Mouse (Mus musculus): ENCODE measurements around the gene Isoc2b. TPM values are rescaled to one million over a fixed set of nuclear protein-coding genes. Genes with fewer than 3 reads are reported as not detected.

Isoc2b gene
- polyA plus RNA-seq, 1 experiment from 2014 or later = 11.0 TPM

- no peak for DNase-seq (ENCODE audit: low spot score)
- Histone ChIP-seq H3K36me3 (ENCODE audit: insufficient read depth, low read length) (no peaks in the 10 kb centered on the region), H3K9me3 (replicated peaks; ENCODE audit: low read length) (no peaks in the 10 kb centered on the region), H3K27ac (no peak overlapping the region), H3K4me1 (replicated peaks; ENCODE audit: insufficient read depth, low read length) (no peaks in the 10 kb centered on the region), H3K9ac (ENCODE audit: low read depth, low read length) (no peak overlapping the region), H3K27me3 (ENCODE audit: insufficient read depth, low read length) (no peaks in the 10 kb centered on the region), H3K4me2 (ENCODE audit: low read length) (no peak overlapping the region), H3K4me3 (replicated peaks; ENCODE audit: low read depth, low read length) (no peak overlapping the region)
- no peak for ATAC-seq (replicated peaks; ENCODE audit: low FRiP score, low read depth)
- TF ChIP-seq CTCF (IDR thresholded peaks at IDR 0.05; ENCODE audit: low read depth) = no peak
- 78% methylated on average over 8 of the region's 8 CpGs for WGBS
These were observed 18.8 kb downstream of the Isoc2b start for GRCm38 (mm10) chr7:4851315-4851688.

- no peak overlapping the region for H3K4me3 ChIP-seq (replicated peaks; ENCODE audit: low read depth, low read length)
- H3K27ac ChIP-seq = no peak overlapping the region
- no peak for TF ChIP-seq CTCF (IDR thresholded peaks at IDR 0.05; ENCODE audit: low read depth)
- DNase-seq (ENCODE audit: low spot score) = no peak
- no peak for ATAC-seq (replicated peaks; ENCODE audit: low FRiP score, low read depth)
- no peaks in the 10 kb centered on the region for H3K27me3 ChIP-seq (ENCODE audit: insufficient read depth, low read length)
- no peak overlapping the region for H3K4me2 ChIP-seq (ENCODE audit: low read length)
- 84% methylated on average over 11 of the region's 11 CpGs for WGBS
- H3K36me3 ChIP-seq (ENCODE audit: insufficient read depth, low read length) = no peaks in the 10 kb centered on the region
- H3K9ac ChIP-seq (ENCODE audit: low read depth, low read length) = no peak overlapping the region
- H3K9me3 ChIP-seq (replicated peaks; ENCODE audit: low read length) = no peaks in the 10 kb centered on the region
- H3K4me1 ChIP-seq (replicated peaks; ENCODE audit: insufficient read depth, low read length) = no peaks in the 10 kb centered on the region
These were observed 19.3 kb downstream of the Isoc2b start for GRCm38 (mm10) chr7:4850621-4851314.

GRCm38 (mm10) chr7:4849372-4849771 lies 20.7 kb downstream of the Isoc2b start:
- no peak overlapping the region for H3K9ac ChIP-seq (ENCODE audit: low read depth, low read length)
- no peak overlapping the region for H3K4me2 ChIP-seq (ENCODE audit: low read length)
- no peaks in the 10 kb centered on the region for H3K36me3 ChIP-seq (ENCODE audit: insufficient read depth, low read length)
- no peak for DNase-seq (ENCODE audit: low spot score)
- no peaks in the 10 kb centered on the region for H3K9me3 ChIP-seq (replicated peaks; ENCODE audit: low read length)
- TF ChIP-seq CTCF (IDR thresholded peaks at IDR 0.05; ENCODE audit: low read depth) = no peak
- H3K4me3 ChIP-seq (replicated peaks; ENCODE audit: low read depth, low read length) = no peak overlapping the region
- H3K27me3 ChIP-seq (ENCODE audit: insufficient read depth, low read length) = peaks cover 2% of the 10 kb centered on the region
- H3K27ac ChIP-seq = no peak overlapping the region
- WGBS = 50% methylated on average over 9 of the region's 9 CpGs
- ATAC-seq (replicated peaks; ENCODE audit: low FRiP score, low read depth) = no peak
- H3K4me1 ChIP-seq (replicated peaks; ENCODE audit: insufficient read depth, low read length) = peaks cover 5% of the 10 kb centered on the region; the same call in 1 of the 2 replicates

- Histone ChIP-seq H3K27ac (no peak overlapping the region), H3K4me3 (replicated peaks; ENCODE audit: low read depth, low read length) (peak overlapping the region; percentile 40), H3K4me2 (ENCODE audit: low read length) (peak overlapping the region; percentile 85), H3K9me3 (replicated peaks; ENCODE audit: low read length) (no peaks in the 10 kb centered on the region), H3K36me3 (ENCODE audit: insufficient read depth, low read length) (no peaks in the 10 kb centered on the region), H3K9ac (ENCODE audit: low read depth, low read length) (0 out of 2 replicates have a peak overlapping the region, but pooled peaks have one; percentile 31), H3K4me1 (replicated peaks; ENCODE audit: insufficient read depth, low read length) (peaks cover 21% of the 10 kb centered on the region), H3K27me3 (ENCODE audit: insufficient read depth, low read length) (peaks cover 26% of the 10 kb centered on the region)
- ATAC-seq (replicated peaks; ENCODE audit: low FRiP score, low read depth) = peak; percentile 87
- WGBS = 0% methylated on average over 13 of the region's 13 CpGs
- DNase-seq (ENCODE audit: low spot score) = peak; percentile 94
- no peak for TF ChIP-seq CTCF (IDR thresholded peaks at IDR 0.05; ENCODE audit: low read depth)
These were observed 25.1 kb downstream of the Isoc2b start for GRCm38 (mm10) chr7:4844917-4845309.

GRCm38 (mm10) chr7:4844245-4844916 lies 25.7 kb downstream of the Isoc2b start, which contains the start of gene Shisa7:
Gene Shisa7, minus strand, starts transcription at chr7:4844696.
- H3K4me2 ChIP-seq (ENCODE audit: low read length) = peak within 1 kb of the TSS; percentile 85
- under 1% methylated on average over 41 of the region's 41 CpGs for WGBS
- no peak within 1 kb of the TSS for H3K27ac ChIP-seq
- no peak for DNase-seq (ENCODE audit: low spot score)
- no peaks in the 10 kb centered on the region for H3K36me3 ChIP-seq (ENCODE audit: insufficient read depth, low read length)
- H3K9ac ChIP-seq (ENCODE audit: low read depth, low read length) = 0 out of 2 replicates have a peak within 1 kb of the TSS, but pooled peaks have one; percentile 31
- H3K9me3 ChIP-seq (replicated peaks; ENCODE audit: low read length) = no peaks in the 10 kb centered on the region
- TF ChIP-seq CTCF (IDR thresholded peaks at IDR 0.05; ENCODE audit: low read depth) = no peak
- peak; percentile 40; the same call in 1 of the 2 replicates for ATAC-seq (replicated peaks; ENCODE audit: low FRiP score, low read depth)
- H3K27me3 ChIP-seq (ENCODE audit: insufficient read depth, low read length) = peaks cover 26% of the 10 kb centered on the region
- H3K4me3 ChIP-seq (replicated peaks; ENCODE audit: low read depth, low read length) = peak within 1 kb of the TSS; percentile 40
- peaks cover 21% of the 10 kb centered on the region for H3K4me1 ChIP-seq (replicated peaks; ENCODE audit: insufficient read depth, low read length)

GRCm38 (mm10) chr7:4843604-4844244 lies 26.3 kb downstream of the Isoc2b start:
- no peaks in the 10 kb centered on the region for H3K36me3 ChIP-seq (ENCODE audit: insufficient read depth, low read length)
- H3K4me1 ChIP-seq (replicated peaks; ENCODE audit: insufficient read depth, low read length) = peaks cover 21% of the 10 kb centered on the region
- H3K9ac ChIP-seq (ENCODE audit: low read depth, low read length) = 0 out of 2 replicates have a peak overlapping the region, but pooled peaks have one; percentile 31
- 1% methylated on average over 34 of the region's 34 CpGs for whole genome bisulfite sequencing
- H3K4me3 ChIP-seq (replicated peaks; ENCODE audit: low read depth, low read length) = peak overlapping the region; percentile 40
- no peak overlapping the region for H3K27ac ChIP-seq
- DNase-seq (ENCODE audit: low spot score) = no peak
- H3K9me3 ChIP-seq (replicated peaks; ENCODE audit: low read length) = no peaks in the 10 kb centered on the region
- peaks cover 26% of the 10 kb centered on the region for H3K27me3 ChIP-seq (ENCODE audit: insufficient read depth, low read length)
- no peak for TF ChIP-seq CTCF (IDR thresholded peaks at IDR 0.05; ENCODE audit: low read depth)
- peak overlapping the region; percentile 85 for H3K4me2 ChIP-seq (ENCODE audit: low read length)
- no peak for ATAC-seq (replicated peaks; ENCODE audit: low FRiP score, low read depth)
